Mouse (Mus musculus): Measurements from ENCODE around the gene Gas2. TPM values are rescaled to one million over a fixed set of nuclear protein-coding genes. Genes with fewer than 3 reads are reported as not detected.
A peak's percentile ranks its signal among the peaks of the same experiment; 100 is the strongest.

The Gas2 gene
- polyA plus RNA-seq, 1 experiment from 2014 or later = 109 TPM

DNA sequence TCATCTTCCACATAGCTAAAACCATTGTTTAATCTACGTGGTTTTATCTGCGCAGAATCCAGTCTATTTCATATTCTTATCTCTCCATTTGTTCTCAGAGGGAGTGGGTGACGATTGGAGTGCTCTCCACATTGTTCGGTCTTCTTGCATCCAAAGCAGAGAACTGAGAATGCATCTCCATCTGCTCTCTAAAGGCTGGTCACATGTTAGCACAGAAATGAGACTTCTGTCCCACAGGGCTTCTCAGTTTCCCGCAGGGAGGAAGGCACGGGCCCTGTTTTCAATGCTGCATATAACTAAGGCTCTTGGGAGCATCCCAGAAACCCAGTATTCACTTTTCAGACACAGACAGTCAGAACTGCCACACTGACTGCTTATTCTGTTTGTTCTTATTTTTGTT lies 123.9 kb downstream of the Gas2 start:
- H3K9ac ChIP-seq (ENCODE audit: low read length) = no peak overlapping the region
- 89% methylated on average over 6 of the region's 6 CpGs for WGBS
- no peak for DNase-seq (ENCODE audit: low spot score)

DNA sequence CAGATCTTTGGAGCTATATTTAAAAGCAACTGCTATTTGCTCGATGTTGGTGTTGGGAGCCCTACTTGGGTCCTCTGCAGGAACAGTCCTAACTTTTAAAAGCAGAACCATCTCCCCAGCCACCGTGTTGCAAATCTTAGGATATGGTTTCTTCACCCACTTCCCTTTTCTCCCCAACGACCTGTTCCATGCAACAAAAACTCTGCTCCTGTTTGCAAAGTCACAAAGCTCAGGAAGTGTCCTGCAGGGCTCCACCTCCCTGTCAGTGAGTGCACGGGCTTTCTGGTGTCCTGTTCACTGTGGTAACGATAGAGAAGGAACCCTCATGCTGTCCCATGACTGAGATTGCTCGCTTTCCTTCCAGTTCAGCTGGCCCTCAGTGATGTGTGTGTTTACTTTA lies 125.1 kb downstream of the Gas2 start:
- ATAC-seq (ENCODE audit: insufficient number of reproducible peaks, low FRiP score, low TSS enrichment, low read depth) (no peak), DNase-seq (ENCODE audit: low spot score) (no peak)
- H3K9ac ChIP-seq (ENCODE audit: low read length) = no peak overlapping the region
- H3K4me3 ChIP-seq (ENCODE audit: low read depth, low read length) = no peak overlapping the region
- H3K27me3 ChIP-seq (ENCODE audit: control insufficient read depth, insufficient read depth, low read length) = no peaks in the 10 kb centered on the region
- no peaks in the 10 kb centered on the region for H3K9me3 ChIP-seq (ENCODE audit: control insufficient read depth, low read length)
- no peak overlapping the region for H3K27ac ChIP-seq (replicated peaks; ENCODE audit: low read depth, low read length)
- H3K36me3 ChIP-seq (ENCODE audit: control insufficient read depth, insufficient read depth, low read length) = no peaks in the 10 kb centered on the region
- no peaks in the 10 kb centered on the region for H3K4me1 ChIP-seq (ENCODE audit: control insufficient read depth, insufficient read depth, low read length)
- H3K4me2 ChIP-seq (ENCODE audit: low read depth, severe bottlenecking) = no peak overlapping the region
- 64% methylated on average over 6 of the region's 6 CpGs for WGBS

More for the DNA sequence above, 123.9 kb downstream of the Gas2 start:
- no peaks in the 10 kb centered on the region for H3K27me3 ChIP-seq (ENCODE audit: control insufficient read depth, insufficient read depth, low read length)
- no peaks in the 10 kb centered on the region for H3K9me3 ChIP-seq (ENCODE audit: control insufficient read depth, low read length)
- H3K4me1 ChIP-seq (ENCODE audit: control insufficient read depth, insufficient read depth, low read length) = no peaks in the 10 kb centered on the region
- H3K4me2 ChIP-seq (ENCODE audit: low read depth, severe bottlenecking) = no peak overlapping the region
- no peak overlapping the region for H3K4me3 ChIP-seq (ENCODE audit: low read depth, low read length)
- no peak for ATAC-seq (ENCODE audit: insufficient number of reproducible peaks, low FRiP score, low TSS enrichment, low read depth)
- H3K36me3 ChIP-seq (ENCODE audit: control insufficient read depth, insufficient read depth, low read length) = no peaks in the 10 kb centered on the region
- no peak overlapping the region for H3K27ac ChIP-seq (replicated peaks; ENCODE audit: low read depth, low read length)

DNA sequence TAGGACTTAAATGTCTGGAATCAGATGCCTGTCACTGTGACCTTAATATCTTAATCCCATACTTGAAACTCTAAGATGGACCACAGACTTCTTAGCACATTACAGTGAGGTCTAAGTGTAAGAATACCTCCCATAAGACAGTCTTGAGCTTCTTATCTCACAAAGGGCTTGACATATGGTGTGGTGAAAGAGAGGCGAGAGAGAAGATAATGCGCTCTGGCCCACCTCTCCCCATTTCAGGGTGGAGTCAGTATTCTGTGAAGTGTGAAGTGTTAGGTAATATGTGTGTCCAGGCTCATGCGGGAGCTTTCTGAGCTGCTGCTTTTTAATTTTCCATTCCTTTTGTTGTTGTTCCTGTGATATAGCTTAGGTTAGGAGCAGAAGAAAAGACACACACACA lies 129.2 kb downstream of the Gas2 start:
- DNase-seq (ENCODE audit: low spot score) (no peak), ATAC-seq (ENCODE audit: insufficient number of reproducible peaks, low FRiP score, low TSS enrichment, low read depth) (no peak)
- H3K4me2 ChIP-seq (ENCODE audit: low read depth, severe bottlenecking) = no peak overlapping the region
- no peaks in the 10 kb centered on the region for H3K9me3 ChIP-seq (ENCODE audit: control insufficient read depth, low read length)
- H3K4me3 ChIP-seq (ENCODE audit: low read depth, low read length) = no peak overlapping the region
- H3K4me1 ChIP-seq (ENCODE audit: control insufficient read depth, insufficient read depth, low read length) = no peaks in the 10 kb centered on the region
- H3K9ac ChIP-seq (ENCODE audit: low read length) = no peak overlapping the region
- no peaks in the 10 kb centered on the region for H3K36me3 ChIP-seq (ENCODE audit: control insufficient read depth, insufficient read depth, low read length)
- no peak overlapping the region for H3K27ac ChIP-seq (replicated peaks; ENCODE audit: low read depth, low read length)
- WGBS = 75% methylated on average over 3 of the region's 3 CpGs
- H3K27me3 ChIP-seq (ENCODE audit: control insufficient read depth, insufficient read depth, low read length) = no peaks in the 10 kb centered on the region

DNA sequence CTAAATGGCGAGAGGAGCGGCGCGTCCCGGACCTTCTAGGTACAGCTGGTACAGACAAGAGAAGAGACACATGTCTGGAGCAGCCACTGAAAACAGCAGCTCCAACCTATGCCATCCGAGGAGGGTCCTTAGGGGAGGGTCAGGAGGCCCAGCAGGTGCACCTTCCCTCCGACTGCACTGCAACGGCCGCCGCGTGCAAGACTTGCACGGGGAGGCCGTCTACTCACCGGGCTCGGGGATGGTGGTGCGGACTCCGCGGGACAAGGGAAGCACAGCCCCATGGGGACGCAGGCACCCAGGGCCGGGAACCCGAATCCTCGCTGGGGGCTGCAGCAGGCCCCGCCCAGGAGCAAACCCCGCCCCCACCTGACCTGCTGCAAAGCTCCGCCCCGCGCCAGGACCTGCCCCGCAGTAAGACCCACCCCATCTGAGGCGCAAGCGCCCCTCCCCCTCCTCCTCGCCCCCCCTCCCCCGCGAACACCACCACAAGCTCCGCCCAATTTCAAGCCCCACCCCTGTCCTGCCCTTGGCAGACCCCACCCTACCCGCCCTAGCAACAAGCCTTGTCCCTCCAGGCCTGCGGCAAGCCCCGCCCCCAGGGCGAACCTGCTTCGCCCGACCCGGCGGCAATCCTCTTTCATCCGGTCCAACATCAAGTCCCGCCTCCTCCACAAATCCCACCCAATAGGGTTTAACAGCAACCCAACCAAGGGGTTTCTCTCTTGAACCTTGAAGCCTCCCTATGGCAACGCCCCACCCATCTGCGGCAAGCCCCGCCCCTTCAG lies 143.9 kb downstream of the Gas2 start, which contains the start of gene Svip:
TSS of gene Svip (minus strand) at position 508 of the 785 bp plus-strand sequence.
- Histone ChIP-seq H3K4me1 (ENCODE audit: control insufficient read depth, insufficient read depth, low read length) (no peaks in the 10 kb centered on the region), H3K27me3 (ENCODE audit: control insufficient read depth, insufficient read depth, low read length) (peaks cover 8% of the 10 kb centered on the region; the same call in 1 of the 2 replicates), H3K4me2 (ENCODE audit: low read depth, severe bottlenecking) (peak within 1 kb of the TSS; percentile 52), H3K4me3 (ENCODE audit: low read depth, low read length) (peak within 1 kb of the TSS; percentile 45), H3K27ac (replicated peaks; ENCODE audit: low read depth, low read length) (no peak within 1 kb of the TSS), H3K9ac (ENCODE audit: low read length) (no peak within 1 kb of the TSS), H3K36me3 (ENCODE audit: control insufficient read depth, insufficient read depth, low read length) (no peaks in the 10 kb centered on the region), H3K9me3 (ENCODE audit: control insufficient read depth, low read length) (no peaks in the 10 kb centered on the region)
- DNase-seq (ENCODE audit: low spot score) (peak; percentile 84), ATAC-seq (ENCODE audit: insufficient number of reproducible peaks, low FRiP score, low TSS enrichment, low read depth) (peak; percentile 93)
- WGBS = under 1% methylated on average over 41 of the region's 47 CpGs

GRCm38 (mm10) chr7:52006296-52006630 lies 144.4 kb downstream of the Gas2 start:
- Histone ChIP-seq H3K9ac (ENCODE audit: low read length) (no peak overlapping the region), H3K9me3 (ENCODE audit: control insufficient read depth, low read length) (no peaks in the 10 kb centered on the region), H3K4me1 (ENCODE audit: control insufficient read depth, insufficient read depth, low read length) (no peaks in the 10 kb centered on the region), H3K4me3 (ENCODE audit: low read depth, low read length) (peak overlapping the region; percentile 45), H3K27me3 (ENCODE audit: control insufficient read depth, insufficient read depth, low read length) (peaks cover 8% of the 10 kb centered on the region; the same call in 1 of the 2 replicates), H3K4me2 (ENCODE audit: low read depth, severe bottlenecking) (peak overlapping the region; percentile 52), H3K27ac (replicated peaks; ENCODE audit: low read depth, low read length) (no peak overlapping the region), H3K36me3 (ENCODE audit: control insufficient read depth, insufficient read depth, low read length) (no peaks in the 10 kb centered on the region)
- 4% methylated on average over 9 of the region's 9 CpGs for WGBS
- ATAC-seq (ENCODE audit: insufficient number of reproducible peaks, low FRiP score, low TSS enrichment, low read depth) (no peak), DNase-seq (ENCODE audit: low spot score) (no peak)

GRCm38 (mm10) chr7:52007138-52007537 lies 145.3 kb downstream of the Gas2 start:
- peaks cover 8% of the 10 kb centered on the region; the same call in 1 of the 2 replicates for H3K27me3 ChIP-seq (ENCODE audit: control insufficient read depth, insufficient read depth, low read length)
- H3K36me3 ChIP-seq (ENCODE audit: control insufficient read depth, insufficient read depth, low read length) = no peaks in the 10 kb centered on the region
- no peak for ATAC-seq (ENCODE audit: insufficient number of reproducible peaks, low FRiP score, low TSS enrichment, low read depth)
- H3K9me3 ChIP-seq (ENCODE audit: control insufficient read depth, low read length) = no peaks in the 10 kb centered on the region
- DNase-seq (ENCODE audit: low spot score) = no peak
- no peaks in the 10 kb centered on the region for H3K4me1 ChIP-seq (ENCODE audit: control insufficient read depth, insufficient read depth, low read length)
- WGBS = 87% methylated on average over 2 of the region's 2 CpGs
- H3K27ac ChIP-seq (replicated peaks; ENCODE audit: low read depth, low read length) = no peak overlapping the region
- no peak overlapping the region for H3K9ac ChIP-seq (ENCODE audit: low read length)
- H3K4me3 ChIP-seq (ENCODE audit: low read depth, low read length) = no peak overlapping the region
- H3K4me2 ChIP-seq (ENCODE audit: low read depth, severe bottlenecking) = no peak overlapping the region

DNA sequence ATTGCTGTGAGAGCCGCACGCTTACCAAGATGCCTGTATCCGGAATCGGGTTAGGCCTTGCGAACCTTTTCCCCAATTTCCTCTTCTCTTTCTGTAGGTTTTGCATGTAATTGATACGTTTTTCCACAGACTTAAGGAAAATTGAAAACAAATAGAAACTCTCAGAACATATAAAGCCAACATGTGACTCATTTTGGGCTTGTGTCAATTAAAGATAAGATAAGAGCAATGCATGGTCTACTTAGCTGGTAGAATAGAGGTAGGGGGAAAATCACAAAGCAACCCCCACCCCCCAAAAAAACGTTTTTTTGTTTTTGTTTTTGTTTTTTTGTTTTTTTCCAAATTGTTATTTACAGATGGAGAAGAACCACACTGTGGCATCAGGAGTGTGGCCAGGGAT lies 151.6 kb downstream of the Gas2 start:
- no peaks in the 10 kb centered on the region for H3K4me1 ChIP-seq (ENCODE audit: control insufficient read depth, insufficient read depth, low read length)
- no peaks in the 10 kb centered on the region for H3K36me3 ChIP-seq (ENCODE audit: control insufficient read depth, insufficient read depth, low read length)
- H3K27me3 ChIP-seq (ENCODE audit: control insufficient read depth, insufficient read depth, low read length) = no peaks in the 10 kb centered on the region
- DNase-seq (ENCODE audit: low spot score) = no peak
- no peak overlapping the region for H3K4me2 ChIP-seq (ENCODE audit: low read depth, severe bottlenecking)
- no peak overlapping the region for H3K4me3 ChIP-seq (ENCODE audit: low read depth, low read length)
- no peak overlapping the region for H3K9ac ChIP-seq (ENCODE audit: low read length)
- H3K27ac ChIP-seq (replicated peaks; ENCODE audit: low read depth, low read length) = no peak overlapping the region
- WGBS = 82% methylated on average over 7 of the region's 7 CpGs
- no peaks in the 10 kb centered on the region for H3K9me3 ChIP-seq (ENCODE audit: control insufficient read depth, low read length)
- ATAC-seq (ENCODE audit: insufficient number of reproducible peaks, low FRiP score, low TSS enrichment, low read depth) = no peak

GRCm38 (mm10) chr7:52015180-52015579 lies 153.4 kb downstream of the Gas2 start:
- Histone ChIP-seq H3K4me3 (ENCODE audit: low read depth, low read length) (no peak overlapping the region), H3K9ac (ENCODE audit: low read length) (no peak overlapping the region), H3K9me3 (ENCODE audit: control insufficient read depth, low read length) (no peaks in the 10 kb centered on the region), H3K27ac (replicated peaks; ENCODE audit: low read depth, low read length) (no peak overlapping the region), H3K36me3 (ENCODE audit: control insufficient read depth, insufficient read depth, low read length) (no peaks in the 10 kb centered on the region), H3K4me2 (ENCODE audit: low read depth, severe bottlenecking) (no peak overlapping the region), H3K27me3 (ENCODE audit: control insufficient read depth, insufficient read depth, low read length) (no peaks in the 10 kb centered on the region), H3K4me1 (ENCODE audit: control insufficient read depth, insufficient read depth, low read length) (no peaks in the 10 kb centered on the region)
- WGBS = 92% methylated on average over 1 of the region's 1 CpGs
- DNase-seq (ENCODE audit: low spot score) = no peak
- no peak for ATAC-seq (ENCODE audit: insufficient number of reproducible peaks, low FRiP score, low TSS enrichment, low read depth)

DNA sequence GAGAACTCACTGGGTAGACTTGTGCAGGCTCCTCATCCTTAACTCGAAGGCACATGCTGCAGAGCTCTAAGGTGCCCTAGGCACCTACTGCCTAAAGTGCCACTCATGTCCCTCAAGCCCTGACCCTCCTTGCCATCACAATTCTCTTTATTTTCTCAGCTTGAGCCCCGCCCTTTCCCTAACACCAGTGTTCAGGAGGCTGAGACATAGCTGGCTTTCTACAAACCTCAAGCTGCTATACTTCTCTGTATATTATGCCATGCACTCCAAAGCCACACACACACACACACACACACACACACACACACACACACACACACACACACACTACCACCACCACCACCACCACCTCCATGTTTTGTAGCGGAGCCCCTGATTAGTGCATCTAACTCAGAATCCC lies 153.8 kb downstream of the Gas2 start, which contains the start of gene 1700015G11Rik:
TSS of gene 1700015G11Rik (minus strand) at position 101 of the 400 bp plus-strand sequence.
- Histone ChIP-seq H3K4me3 (ENCODE audit: low read depth, low read length) (no peak within 1 kb of the TSS), H3K27me3 (ENCODE audit: control insufficient read depth, insufficient read depth, low read length) (no peaks in the 10 kb centered on the region), H3K27ac (replicated peaks; ENCODE audit: low read depth, low read length) (no peak within 1 kb of the TSS), H3K4me1 (ENCODE audit: control insufficient read depth, insufficient read depth, low read length) (no peaks in the 10 kb centered on the region), H3K4me2 (ENCODE audit: low read depth, severe bottlenecking) (no peak within 1 kb of the TSS), H3K9me3 (ENCODE audit: control insufficient read depth, low read length) (no peaks in the 10 kb centered on the region), H3K36me3 (ENCODE audit: control insufficient read depth, insufficient read depth, low read length) (no peaks in the 10 kb centered on the region), H3K9ac (ENCODE audit: low read length) (no peak within 1 kb of the TSS)
- 86% methylated on average over 3 of the region's 3 CpGs for WGBS
- DNase-seq (ENCODE audit: low spot score) = no peak
- ATAC-seq (ENCODE audit: insufficient number of reproducible peaks, low FRiP score, low TSS enrichment, low read depth) = no peak

Measured in limb, embryonic 11.5 days (tissue).